Mouse (Mus musculus): ENCODE measurements around the gene Fcmr.

The Fcmr gene

DNA sequence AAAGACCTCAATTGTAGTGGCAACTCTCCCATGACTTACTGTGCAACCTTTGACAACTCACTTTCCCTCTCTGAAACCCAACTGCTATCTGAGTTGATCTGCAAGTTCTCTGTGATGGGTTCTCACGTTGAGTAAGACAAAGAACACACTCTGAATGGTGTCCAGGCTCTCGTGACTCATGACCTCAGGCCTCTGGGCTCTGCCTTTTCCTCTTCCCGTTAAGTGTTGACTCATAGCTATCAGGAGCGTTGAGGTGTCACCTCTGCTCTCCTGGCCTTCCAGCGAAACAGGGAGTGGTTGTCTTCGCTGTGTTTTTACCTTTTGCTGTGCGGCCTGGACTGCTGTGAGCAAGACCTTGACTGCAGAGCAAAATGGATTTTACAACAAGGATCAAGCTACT, 37.0 kb downstream of the Fcmr start:
- Histone ChIP-seq H3K4me1 (replicated peaks; ENCODE audit: low read depth, low read length) (no peaks in the 10 kb centered on the region), H3K36me3 (ENCODE audit: insufficient read depth, low read length) (no peaks in the 10 kb centered on the region), H3K9me3 (ENCODE audit: low read length) (no peaks in the 10 kb centered on the region), H3K27me3 (ENCODE audit: insufficient read depth, low read length) (no peaks in the 10 kb centered on the region), H3K4me3 (replicated peaks; ENCODE audit: low read length) (no peak overlapping the region)
- TF ChIP-seq CTCF (conservative IDR thresholded peaks at IDR 0.05; ENCODE audit: low read length) (no peak), POU5F1 (IDR thresholded peaks at IDR 0.05; ENCODE audit: borderline replicate concordance, low read length) (no peak), NANOG (IDR thresholded peaks at IDR 0.05; ENCODE audit: borderline replicate concordance, low read length) (no peak)

DNA sequence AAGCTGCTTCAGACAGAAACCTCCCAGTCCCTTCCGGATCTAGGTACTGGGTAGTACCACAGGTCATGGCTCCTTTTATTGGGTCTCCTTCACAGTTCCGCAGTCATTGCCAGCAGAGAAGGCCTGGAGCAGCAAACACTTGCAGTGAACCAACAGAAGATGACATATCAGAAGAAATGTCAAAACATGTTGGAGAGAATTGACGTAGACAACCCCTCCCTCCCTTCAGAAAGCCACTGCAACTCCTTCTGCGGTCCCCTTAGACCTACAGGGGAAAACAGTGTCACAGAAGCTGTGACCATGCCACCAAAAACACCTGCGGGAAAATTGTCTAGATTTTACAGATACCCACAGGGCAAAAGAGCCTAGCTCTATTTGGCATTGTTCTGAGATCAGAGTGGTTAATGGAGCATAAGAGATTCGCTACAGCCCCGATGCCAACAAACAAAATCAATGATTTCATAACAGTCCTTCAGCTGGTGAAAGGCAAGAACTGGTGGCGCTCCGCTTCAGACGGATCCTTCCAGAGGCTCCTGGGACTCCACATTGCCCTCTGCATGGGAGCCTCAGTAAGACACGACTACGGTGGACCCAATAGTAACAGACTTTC, 46.0 kb downstream of the Fcmr start, which contains the start of gene Il20:
Gene Il20, minus strand, starts transcription at position 51 of the 610 bp plus-strand sequence.
- TF ChIP-seq POU5F1 (IDR thresholded peaks at IDR 0.05; ENCODE audit: borderline replicate concordance, low read length), result no peak
- no peak for TF ChIP-seq CTCF (conservative IDR thresholded peaks at IDR 0.05; ENCODE audit: low read length)
- Histone ChIP-seq H3K27me3 (ENCODE audit: insufficient read depth, low read length) (0 out of 2 replicates have a peak, but pooled peaks cover 2% of the 10 kb centered on the region), H3K9me3 (ENCODE audit: low read length) (no peaks in the 10 kb centered on the region), H3K4me1 (replicated peaks; ENCODE audit: low read depth, low read length) (no peaks in the 10 kb centered on the region), H3K4me3 (replicated peaks; ENCODE audit: low read length) (no peak within 1 kb of the TSS), H3K36me3 (ENCODE audit: insufficient read depth, low read length) (no peaks in the 10 kb centered on the region)

DNA sequence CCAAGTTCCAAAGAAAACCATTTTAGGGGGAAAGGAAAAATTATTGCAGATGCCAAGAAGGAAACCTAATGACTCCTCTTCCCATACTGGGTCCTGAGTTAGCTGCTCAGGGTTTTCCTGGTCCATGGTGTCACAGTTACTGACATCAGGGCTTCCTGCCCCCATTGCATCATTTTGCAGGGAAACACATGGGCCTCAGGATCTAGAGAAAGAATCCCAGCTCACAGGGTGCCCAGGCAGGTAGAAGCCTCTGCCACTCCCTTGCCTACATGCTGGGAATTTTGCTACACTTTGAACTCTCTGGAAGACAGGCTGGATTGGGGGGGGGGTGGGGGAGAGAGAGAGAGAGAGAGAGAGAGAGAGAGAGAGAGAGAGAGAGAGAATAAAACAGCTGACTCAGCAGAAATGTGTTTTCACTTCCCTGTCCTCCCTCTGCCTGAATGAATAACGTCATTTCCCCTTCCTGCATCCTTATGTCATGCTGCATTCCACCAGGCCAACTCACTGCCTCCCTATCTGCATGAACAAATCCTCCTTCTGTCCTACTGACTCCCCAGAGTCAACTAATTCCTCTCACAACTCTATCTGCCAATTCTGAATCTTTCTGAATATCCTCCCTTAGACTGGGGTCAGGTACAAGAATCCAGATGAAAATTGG, 53.0 kb downstream of the Fcmr start:
- TF ChIP-seq NANOG (IDR thresholded peaks at IDR 0.05; ENCODE audit: borderline replicate concordance, low read length), result no peak
- no peak for TF ChIP-seq CTCF (conservative IDR thresholded peaks at IDR 0.05; ENCODE audit: low read length)
- TF ChIP-seq POU5F1 (IDR thresholded peaks at IDR 0.05; ENCODE audit: borderline replicate concordance, low read length), result no peak
- no peaks in the 10 kb centered on the region for H3K36me3 ChIP-seq (ENCODE audit: insufficient read depth, low read length)
- H3K9me3 ChIP-seq (ENCODE audit: low read length), result peaks cover 6% of the 10 kb centered on the region; the same call in 1 of the 2 replicates
- H3K27me3 ChIP-seq (ENCODE audit: insufficient read depth, low read length), result no peaks in the 10 kb centered on the region
- H3K4me1 ChIP-seq (replicated peaks; ENCODE audit: low read depth, low read length), result no peaks in the 10 kb centered on the region
- H3K4me3 ChIP-seq (replicated peaks; ENCODE audit: low read length), result no peak overlapping the region

DNA sequence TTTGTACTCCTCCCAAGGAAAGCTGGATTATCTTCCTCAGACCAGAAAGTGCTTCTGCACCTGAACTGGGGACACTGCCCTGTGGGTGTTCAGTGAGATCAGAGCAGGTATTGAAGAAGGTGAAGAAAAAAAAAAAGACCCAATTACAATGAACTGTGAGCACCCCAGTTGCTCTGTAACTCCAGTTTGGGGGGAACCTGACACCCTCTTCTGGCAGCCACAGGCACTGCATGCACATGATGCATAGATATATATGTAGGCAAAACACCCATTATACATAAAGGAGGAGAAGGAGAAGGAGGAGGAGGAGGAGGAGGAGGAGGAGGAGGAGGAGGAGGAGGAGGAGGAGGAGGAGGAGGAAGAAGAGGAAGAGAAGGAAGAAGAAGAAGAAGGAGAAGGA, 61.0 kb downstream of the Fcmr start:
- Histone ChIP-seq H3K36me3 (ENCODE audit: insufficient read depth, low read length) (no peaks in the 10 kb centered on the region), H3K4me1 (replicated peaks; ENCODE audit: low read depth, low read length) (no peaks in the 10 kb centered on the region), H3K27me3 (ENCODE audit: insufficient read depth, low read length) (peaks cover 4% of the 10 kb centered on the region), H3K4me3 (replicated peaks; ENCODE audit: low read length) (no peak overlapping the region), H3K9me3 (ENCODE audit: low read length) (no peaks in the 10 kb centered on the region)
- TF ChIP-seq NANOG (IDR thresholded peaks at IDR 0.05; ENCODE audit: borderline replicate concordance, low read length), result no peak
- TF ChIP-seq POU5F1 (IDR thresholded peaks at IDR 0.05; ENCODE audit: borderline replicate concordance, low read length), result no peak
- peak; percentile 36 for TF ChIP-seq CTCF (conservative IDR thresholded peaks at IDR 0.05; ENCODE audit: low read length)

All from E14TG2a.4 (cell line).